Mouse (Mus musculus) limb, embryonic 13.5 days (tissue): Measurements from ENCODE around the gene Tnfsf18. TPM values are rescaled to one million over a fixed set of nuclear protein-coding genes. Genes with fewer than 3 reads are reported as not detected.

Experiments used
- ATAC-seq: fragments of 200-750 bp; cut with Nextera tagmentation; 2 replicates; pipeline ENCODE4 v1.8.0; 2017; ENCODE audit warnings: low read depth, moderate number of reproducible peaks, moderate TSS enrichment; ENCODE audit not compliant: low FRiP score
- H3K27ac ChIP-seq: fragments of 300-500 bp; sonication (generic); 2 replicates; pipeline ENCODE4 v1.5.1; 2015; ENCODE audit warnings: inconsistent platforms, mild to moderate bottlenecking, moderate library complexity
- H3K27me3 ChIP-seq: fragments of 300-500 bp; sonication (generic); 2 replicates; pipeline ENCODE4 v1.6.1; 2015; ENCODE audit warnings: mild to moderate bottlenecking, inconsistent platforms
- H3K36me3 ChIP-seq: fragments of 300-500 bp; sonication (generic); 2 replicates; pipeline ENCODE4 v1.6.1; 2015; ENCODE audit warnings: inconsistent platforms, mild to moderate bottlenecking, moderate library complexity
- H3K4me1 ChIP-seq: fragments of 300-500 bp; sonication (generic); 2 replicates; pipeline ENCODE4 v1.6.1; 2015; ENCODE audit warnings: inconsistent platforms
- H3K4me2 ChIP-seq: fragments of 300-500 bp; sonication (generic); replicated peaks from 2 replicates; pipeline ENCODE4 v1.6.1; 2015; ENCODE audit warnings: inconsistent platforms, mild to moderate bottlenecking, moderate library complexity
- H3K4me3 ChIP-seq: fragments of 300-500 bp; sonication (generic); 2 replicates; pipeline ENCODE4 v1.5.1; 2015; ENCODE audit warnings: moderate library complexity, mild to moderate bottlenecking, inconsistent platforms
- H3K9ac ChIP-seq: fragments of 300-500 bp; sonication (generic); 2 replicates; pipeline ENCODE4 v1.6.1; 2015; ENCODE audit warnings: mild to moderate bottlenecking, inconsistent platforms
- H3K9me3 ChIP-seq: fragments of 300-500 bp; sonication (generic); 2 replicates; pipeline ENCODE4 v1.6.1; 2016; ENCODE audit warnings: inconsistent platforms
- WGBS: fragments of 180-500 bp; shearing (Covaris S2); methylation state at CpG from one replicate; pipeline ENCODE4 v1.1.7; 2015; 5-methylcytosine and 5-hydroxymethylcytosine counted together
- polyA plus RNA-seq: library from polyadenylated mRNA; unstranded; fragments of >200 nt; fragmentation: Nextera tagmentation; extraction: Ambion mirVana; gene quantifications from 2 replicates; pipeline ENCODE4 v1.2.1, GENCODE M21; 2015

Gene Tnfsf18
- polyA plus RNA-seq, 1 experiment from 2014 or later = not detected

DNA sequence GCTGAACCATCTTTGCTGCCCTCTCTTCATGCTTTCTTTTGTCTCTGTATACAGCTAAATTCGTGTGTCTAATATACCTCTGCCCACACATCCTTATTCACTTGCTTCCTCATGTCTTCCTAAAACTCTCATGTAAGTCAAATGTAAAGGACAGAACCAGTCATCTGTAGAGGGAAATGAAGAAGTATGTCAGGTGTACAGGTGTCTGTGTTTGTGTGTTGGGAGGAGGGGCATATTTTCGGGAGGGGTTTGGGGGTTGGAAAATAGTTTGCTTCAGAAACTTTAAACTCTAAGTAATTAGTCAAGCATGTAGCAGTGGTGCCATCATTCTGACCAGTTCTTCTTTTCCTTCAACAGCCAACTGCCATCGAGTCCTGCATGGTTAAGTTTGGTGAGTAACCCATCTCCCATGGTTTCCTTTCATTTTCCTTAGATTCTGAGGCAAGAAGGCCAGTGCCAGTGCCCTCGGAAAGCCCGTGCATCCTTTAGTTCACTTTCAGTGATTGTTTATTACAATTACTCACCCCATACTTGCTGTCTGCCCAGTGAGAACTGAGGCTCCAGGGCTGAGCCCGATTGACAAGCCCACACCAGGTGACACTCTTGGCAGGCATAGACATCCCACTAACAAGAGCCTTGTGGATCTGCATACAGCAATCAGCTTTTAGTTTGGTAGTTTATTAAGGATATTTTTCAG lies 5.8 kb downstream of the Tnfsf18 start:
- Histone ChIP-seq H3K4me3 (no peak overlapping the region), H3K4me1 (no peaks in the 10 kb centered on the region), H3K36me3 (no peaks in the 10 kb centered on the region), H3K9ac (no peak overlapping the region), H3K9me3 (no peaks in the 10 kb centered on the region), H3K27me3 (no peaks in the 10 kb centered on the region), H3K27ac (no peak overlapping the region), H3K4me2 (no peak overlapping the region)
- 83% methylated on average over 6 of the region's 6 CpGs for WGBS
- ATAC-seq = no peak

DNA sequence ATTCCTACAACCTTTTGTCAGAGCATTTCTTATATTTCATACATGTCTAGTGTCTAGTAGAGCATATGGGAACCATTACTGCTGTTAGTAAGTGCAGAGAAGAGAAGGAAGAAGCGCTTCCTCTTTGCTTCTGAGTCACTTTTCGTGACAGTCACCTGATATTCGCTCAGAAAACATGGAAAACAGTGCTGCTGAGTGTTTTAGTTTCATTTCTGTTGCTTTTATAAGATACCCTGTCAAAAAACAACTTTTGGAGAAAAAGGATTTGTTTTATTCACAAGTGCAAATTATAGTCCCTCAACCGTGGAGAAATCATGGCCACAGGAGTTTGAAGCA lies 6.3 kb downstream of the Tnfsf18 start:
- no peaks in the 10 kb centered on the region for H3K36me3 ChIP-seq
- ATAC-seq = no peak
- H3K27ac ChIP-seq = no peak overlapping the region
- H3K4me1 ChIP-seq = no peaks in the 10 kb centered on the region
- WGBS = 76% methylated on average over 4 of the region's 4 CpGs
- no peaks in the 10 kb centered on the region for H3K27me3 ChIP-seq
- H3K4me2 ChIP-seq = no peak overlapping the region
- H3K4me3 ChIP-seq = no peak overlapping the region
- H3K9ac ChIP-seq = no peak overlapping the region
- no peaks in the 10 kb centered on the region for H3K9me3 ChIP-seq

DNA sequence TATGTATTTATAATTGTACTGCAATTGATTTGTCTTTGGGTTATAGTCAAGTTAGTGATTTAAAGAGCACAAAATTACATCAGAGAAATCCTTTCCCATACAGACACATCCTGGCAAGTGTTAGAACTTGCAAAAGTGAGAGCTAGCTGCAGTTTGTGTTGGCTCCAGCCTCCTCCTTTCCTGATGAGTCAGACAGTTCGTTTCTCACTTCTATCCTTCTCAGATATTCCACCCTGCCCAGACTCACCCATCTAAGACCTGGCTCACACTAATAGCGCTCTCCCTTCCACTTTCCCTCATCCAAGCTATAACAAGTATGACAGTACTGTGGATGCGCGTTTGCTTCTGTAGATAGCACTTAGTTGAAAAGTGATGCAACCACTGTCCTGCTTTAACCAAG lies 11.9 kb downstream of the Tnfsf18 start:
- Histone ChIP-seq H3K9ac (no peak overlapping the region), H3K9me3 (no peaks in the 10 kb centered on the region), H3K4me3 (no peak overlapping the region), H3K27ac (no peak overlapping the region), H3K36me3 (no peaks in the 10 kb centered on the region), H3K27me3 (no peaks in the 10 kb centered on the region), H3K4me1 (no peaks in the 10 kb centered on the region), H3K4me2 (no peak overlapping the region)
- 88% methylated on average over 4 of the region's 4 CpGs for WGBS
- ATAC-seq = no peak

DNA sequence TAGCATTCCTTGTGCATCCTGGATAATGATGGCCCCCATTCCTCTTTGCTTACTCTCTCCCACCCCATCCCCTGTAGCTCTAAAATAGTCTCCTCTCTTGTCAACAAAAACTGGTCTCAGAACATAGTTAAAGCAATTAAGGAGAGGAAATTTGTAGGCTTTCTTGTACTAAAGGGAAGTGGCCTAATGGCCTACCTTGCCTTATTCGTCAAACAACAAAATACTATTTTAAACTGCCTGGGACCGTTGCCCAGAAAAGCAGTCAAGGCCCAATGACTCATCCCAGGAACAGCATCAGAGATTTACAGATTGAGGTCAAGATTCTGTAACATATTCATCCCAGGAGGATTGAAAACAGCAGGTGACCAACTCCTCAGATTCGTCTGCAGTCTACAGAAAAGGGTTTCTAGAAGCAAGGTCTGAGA lies 13.2 kb downstream of the Tnfsf18 start:
- WGBS = 45% methylated on average over 3 of the region's 3 CpGs
- no peak overlapping the region for H3K4me3 ChIP-seq
- H3K4me1 ChIP-seq = no peaks in the 10 kb centered on the region
- H3K27me3 ChIP-seq = no peaks in the 10 kb centered on the region
- no peak overlapping the region for H3K9ac ChIP-seq
- H3K27ac ChIP-seq = no peak overlapping the region
- H3K4me2 ChIP-seq = no peak overlapping the region
- H3K9me3 ChIP-seq = no peaks in the 10 kb centered on the region
- no peak; the same call in 1 of the 2 replicates for ATAC-seq
- H3K36me3 ChIP-seq = no peaks in the 10 kb centered on the region

DNA sequence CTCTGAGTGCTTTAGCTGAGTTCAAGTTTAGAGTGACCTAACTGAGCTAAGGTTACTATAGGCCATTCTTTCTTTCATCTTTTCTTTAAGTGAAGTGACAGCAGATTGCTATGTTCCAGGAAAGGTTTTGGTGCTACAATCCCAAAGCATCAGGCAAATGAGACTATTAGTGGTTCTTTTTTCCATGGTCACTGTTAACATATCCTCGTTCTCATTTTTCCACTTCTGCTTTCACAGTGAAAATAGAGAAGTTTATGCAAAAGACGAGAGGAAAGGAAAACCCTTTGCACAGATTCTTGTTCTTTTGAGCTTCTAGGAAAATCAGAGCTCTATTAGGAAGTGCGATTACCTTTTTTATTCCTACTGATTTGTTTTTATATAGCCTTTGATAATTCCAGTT lies 22.9 kb downstream of the Tnfsf18 start:
- 79% methylated on average over 3 of the region's 3 CpGs for WGBS
- Histone ChIP-seq H3K4me1 (no peaks in the 10 kb centered on the region), H3K27ac (no peak overlapping the region), H3K9me3 (no peaks in the 10 kb centered on the region), H3K36me3 (no peaks in the 10 kb centered on the region), H3K9ac (no peak overlapping the region), H3K4me2 (no peak overlapping the region), H3K4me3 (no peak overlapping the region), H3K27me3 (no peaks in the 10 kb centered on the region)
- no peak for ATAC-seq

DNA sequence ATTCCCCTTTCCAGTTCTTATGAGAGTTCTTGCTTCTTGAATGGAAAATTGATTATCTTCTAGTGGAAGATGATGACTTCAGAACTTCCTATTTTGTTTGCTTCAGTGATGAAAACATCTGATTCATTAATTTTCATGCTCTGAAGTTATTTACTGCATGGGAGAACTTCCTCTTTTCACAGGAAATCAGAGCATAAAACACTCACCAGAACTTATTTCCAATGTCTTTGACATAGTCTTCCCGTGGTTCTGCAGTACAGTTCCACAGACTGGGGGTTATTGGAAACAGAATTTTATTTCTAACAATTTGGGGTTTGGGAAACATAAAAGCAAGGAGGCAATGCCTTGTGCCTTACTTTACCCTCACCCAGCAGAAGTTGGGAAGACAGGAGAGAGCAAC lies 25.8 kb downstream of the Tnfsf18 start:
- Histone ChIP-seq H3K36me3 (no peaks in the 10 kb centered on the region), H3K27me3 (no peaks in the 10 kb centered on the region), H3K4me2 (no peak overlapping the region), H3K27ac (no peak overlapping the region), H3K4me3 (no peak overlapping the region), H3K4me1 (no peaks in the 10 kb centered on the region), H3K9ac (no peak overlapping the region), H3K9me3 (no peaks in the 10 kb centered on the region)
- WGBS = 68% methylated on average over 1 of the region's 1 CpGs
- no peak for ATAC-seq

DNA sequence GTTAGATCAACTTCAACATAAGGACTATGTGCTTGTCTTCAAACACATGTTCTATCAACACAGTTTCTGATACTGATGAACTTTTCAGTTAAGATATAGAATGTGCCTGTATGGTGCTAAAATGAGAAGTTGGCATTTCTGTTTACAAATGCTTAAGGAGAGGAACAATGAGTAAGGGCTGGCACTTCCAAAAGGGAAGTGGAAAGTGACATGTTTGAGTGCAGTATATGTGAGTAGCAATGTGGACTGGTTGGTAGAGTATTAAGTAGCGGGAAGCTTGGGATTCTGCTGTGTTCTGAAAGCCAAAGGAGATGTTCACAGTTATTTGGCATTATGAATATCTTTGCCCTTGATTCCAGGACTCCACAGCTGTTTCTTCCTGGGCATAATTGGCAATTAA lies 33.7 kb downstream of the Tnfsf18 start:
- Histone ChIP-seq H3K27me3 (no peaks in the 10 kb centered on the region), H3K4me1 (no peaks in the 10 kb centered on the region), H3K27ac (no peak overlapping the region), H3K4me3 (no peak overlapping the region), H3K9me3 (peaks cover 4% of the 10 kb centered on the region; the same call in 1 of the 2 replicates), H3K9ac (no peak overlapping the region), H3K4me2 (no peak overlapping the region), H3K36me3 (no peaks in the 10 kb centered on the region)
- 92% methylated on average over 1 of the region's 1 CpGs for WGBS
- ATAC-seq = no peak

DNA sequence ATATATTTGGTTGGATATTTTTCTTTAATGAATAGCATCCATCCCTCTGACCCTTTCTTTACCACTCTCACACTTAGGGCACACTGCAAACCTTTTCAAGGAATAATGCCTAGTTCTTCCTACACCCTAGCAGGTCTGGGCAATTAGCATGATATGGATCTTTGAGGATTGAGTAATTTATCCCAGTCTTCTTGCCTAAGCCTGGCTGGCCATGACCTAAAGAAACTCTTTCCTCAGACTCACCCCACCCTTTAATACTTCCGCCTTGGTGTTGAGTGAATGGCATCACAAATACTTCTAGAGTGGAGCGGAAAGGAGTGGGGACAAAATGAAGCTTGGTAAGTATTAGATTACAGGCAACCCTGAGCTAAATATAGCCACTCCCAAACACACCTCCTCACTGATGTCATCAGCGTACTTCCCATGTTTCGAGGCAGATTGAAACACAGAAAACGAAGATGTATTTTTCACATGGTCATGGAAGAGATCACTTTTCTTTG lies 56.2 kb downstream of the Tnfsf18 start:
- H3K9ac ChIP-seq = no peak overlapping the region
- no peaks in the 10 kb centered on the region for H3K9me3 ChIP-seq
- no peak overlapping the region for H3K4me2 ChIP-seq
- no peak overlapping the region for H3K4me3 ChIP-seq
- no peaks in the 10 kb centered on the region for H3K27me3 ChIP-seq
- no peaks in the 10 kb centered on the region for H3K4me1 ChIP-seq
- 86% methylated on average over 5 of the region's 5 CpGs for WGBS
- H3K36me3 ChIP-seq = no peaks in the 10 kb centered on the region
- ATAC-seq = no peak
- H3K27ac ChIP-seq = no peak overlapping the region

DNA sequence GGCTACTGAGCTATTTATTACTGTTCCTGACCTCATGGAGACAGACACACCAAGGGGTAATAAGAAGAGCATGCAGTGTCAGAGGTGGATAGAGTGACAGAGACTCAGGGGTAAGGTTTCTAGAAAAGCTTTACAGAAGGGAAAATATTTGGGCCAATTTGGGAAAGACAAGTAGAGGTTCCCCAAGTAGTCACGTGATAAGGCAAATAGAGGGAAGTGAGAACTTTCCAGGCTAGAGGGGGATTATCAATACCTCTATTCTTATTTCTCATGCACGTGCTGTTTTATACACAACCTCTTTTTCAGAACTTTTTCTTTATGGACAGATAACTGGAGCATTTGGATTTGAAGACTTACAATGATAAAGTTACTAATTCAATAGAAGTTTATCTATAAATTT lies 57.6 kb downstream of the Tnfsf18 start:
- H3K4me1 ChIP-seq = no peaks in the 10 kb centered on the region
- H3K9ac ChIP-seq = no peak overlapping the region
- 77% methylated on average over 2 of the region's 2 CpGs for WGBS
- H3K27me3 ChIP-seq = no peaks in the 10 kb centered on the region
- H3K27ac ChIP-seq = no peak overlapping the region
- H3K4me3 ChIP-seq = no peak overlapping the region
- no peaks in the 10 kb centered on the region for H3K9me3 ChIP-seq
- H3K36me3 ChIP-seq = no peaks in the 10 kb centered on the region
- no peak overlapping the region for H3K4me2 ChIP-seq
- ATAC-seq = no peak

Other genes starting within 250 kb of the Tnfsf18 start
- gene Prdx6, start 243.4 kb upstream of the Tnfsf18 start, polyA plus RNA-seq = 410 and 414 TPM in 2 replicates
- gene Tnfsf4, start 99.2 kb upstream of the Tnfsf18 start, polyA plus RNA-seq = not detected in 2 replicates